Mouse (Mus musculus) lung, postnatal 0 days (tissue): Measurements from ENCODE around the gene Pirt. TPM values are rescaled to one million over a fixed set of nuclear protein-coding genes. Genes with fewer than 3 reads are reported as not detected.

Experiments used
- ATAC-seq: fragments of 200-750 bp; cut with Nextera tagmentation; 2 replicates; pipeline ENCODE4 v1.8.0; 2017; ENCODE audit warnings: moderate library complexity
- DNase-seq: peaks from one replicate; pipeline ENCODE4 v3.0.0-alpha.2; 2016; ENCODE audit warnings: low spot score
- H3K27ac ChIP-seq: fragments of 300-500 bp; sonication (generic); 2 replicates; pipeline ENCODE4 v1.5.1; 2014; ENCODE audit warnings: antibody characterized with exemption, mild to moderate bottlenecking, low read length, mixed read lengths
- H3K27me3 ChIP-seq: fragments of 300-500 bp; sonication (generic); replicated peaks from 2 replicates; pipeline ENCODE4 v1.6.1; 2014; ENCODE audit warnings: low read length, mixed read lengths; ENCODE audit not compliant: insufficient read depth
- H3K36me3 ChIP-seq: fragments of 300-500 bp; sonication (generic); 2 replicates; pipeline ENCODE4 v1.6.1; 2014; ENCODE audit warnings: low read length, mixed read lengths; ENCODE audit not compliant: insufficient read depth
- H3K4me1 ChIP-seq: fragments of 300-500 bp; sonication (generic); 2 replicates; pipeline ENCODE4 v1.6.1; 2014; ENCODE audit warnings: antibody characterized with exemption, low read depth, low read length, mixed read lengths; ENCODE audit not compliant: insufficient read depth
- H3K4me2 ChIP-seq: fragments of 300-500 bp; sonication (generic); replicated peaks from 2 replicates; pipeline ENCODE4 v1.6.1; 2014; ENCODE audit warnings: low read depth, mild to moderate bottlenecking, low read length, moderate library complexity, mixed read lengths
- H3K4me3 ChIP-seq: fragments of 300-500 bp; sonication (generic); 2 replicates; pipeline ENCODE4 v1.5.1; 2014; ENCODE audit warnings: low read depth, low read length
- H3K9ac ChIP-seq: fragments of 300-500 bp; sonication (generic); replicated peaks from 2 replicates; pipeline ENCODE4 v1.6.1; 2014; ENCODE audit warnings: low read depth, mild to moderate bottlenecking
- H3K9me3 ChIP-seq: fragments of 300-500 bp; sonication (generic); 2 replicates; pipeline ENCODE4 v1.6.1; 2016; ENCODE audit warnings: low read length, mixed read lengths
- CTCF ChIP-seq: IDR thresholded peaks from 2 replicates; pipeline ENCODE4 v1.5.1; 2016; ENCODE audit warnings: antibody characterized with exemption, mild to moderate bottlenecking
- EP300 ChIP-seq: IDR thresholded peaks from 2 replicates; pipeline ENCODE4 v1.6.1; 2016; ENCODE audit warnings: antibody characterized with exemption, mild to moderate bottlenecking, control low read depth
- WGBS: fragments of 180-500 bp; shearing (Covaris S2); extraction: QIAGEN DNeasy Blood & Tissue Kit; methylation state at CpG from one replicate; pipeline ENCODE4 v1.1.7; 2014; 5-methylcytosine and 5-hydroxymethylcytosine counted together
- polyA plus RNA-seq: library from polyadenylated mRNA; unstranded; fragments of >200 nt; fragmentation: Nextera tagmentation; extraction: Ambion mirVana; gene quantifications from 2 replicates; pipeline ENCODE4 v1.2.1, GENCODE M21; 2015

The Pirt gene
- polyA plus RNA-seq, 1 experiment from 2014 or later = 1.8 TPM

DNA sequence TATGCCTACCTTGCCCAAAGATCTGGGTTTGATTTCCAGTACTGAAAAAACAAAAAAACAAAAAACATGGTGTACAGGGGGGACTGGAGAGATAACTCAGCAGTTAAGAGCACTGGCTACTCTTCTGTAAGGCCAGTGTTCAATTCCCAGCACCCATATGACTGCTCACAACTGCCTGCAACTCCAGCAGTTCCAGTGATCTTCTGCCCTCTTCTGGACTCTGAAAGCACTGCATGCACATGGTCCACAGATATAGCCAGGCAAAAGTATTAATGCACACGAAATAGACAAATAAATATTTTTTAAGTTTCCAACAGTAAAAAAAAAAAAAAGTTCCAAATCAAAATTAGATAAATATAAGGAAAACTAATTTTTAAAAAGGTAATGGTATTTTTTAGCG is 13.0 kb upstream of the Pirt start:
- no peaks in the 10 kb centered on the region for H3K4me1 ChIP-seq
- H3K4me3 ChIP-seq = no peak overlapping the region
- ATAC-seq = no peak
- no peaks in the 10 kb centered on the region for H3K9me3 ChIP-seq
- H3K4me2 ChIP-seq = no peak overlapping the region
- H3K36me3 ChIP-seq = no peaks in the 10 kb centered on the region
- WGBS = 90% methylated on average over 2 of the region's 2 CpGs
- TF ChIP-seq EP300 (no peak), CTCF (peak; percentile 17; the same call in 1 of the 2 replicates)
- no peak for DNase-seq
- no peak overlapping the region for H3K27ac ChIP-seq
- no peak overlapping the region for H3K9ac ChIP-seq
- H3K27me3 ChIP-seq = no peaks in the 10 kb centered on the region

DNA sequence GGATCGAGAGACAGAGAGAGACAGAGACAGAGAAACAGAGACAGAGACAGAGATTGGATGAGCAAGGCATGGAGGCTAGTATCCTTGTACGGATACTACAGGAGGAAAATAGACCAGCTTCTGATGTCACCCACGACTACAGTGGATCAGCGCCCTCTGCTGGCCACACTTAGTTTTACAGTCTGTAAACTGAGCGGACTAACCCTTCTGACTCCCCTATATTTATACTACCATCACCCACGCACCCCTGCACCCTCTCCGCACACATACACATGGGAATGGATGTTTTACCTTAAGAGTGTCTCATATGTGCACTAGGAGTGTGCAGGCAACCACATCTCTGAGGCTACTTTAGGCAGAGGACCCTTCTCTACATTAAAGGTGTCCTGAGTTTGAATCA is 12.4 kb upstream of the Pirt start:
- Histone ChIP-seq H3K27me3 (no peaks in the 10 kb centered on the region), H3K4me3 (no peak overlapping the region), H3K4me2 (no peak overlapping the region), H3K9me3 (no peaks in the 10 kb centered on the region), H3K36me3 (no peaks in the 10 kb centered on the region), H3K9ac (no peak overlapping the region), H3K4me1 (no peaks in the 10 kb centered on the region), H3K27ac (no peak overlapping the region)
- ATAC-seq (no peak), DNase-seq (peak; percentile 73)
- WGBS = 15% methylated on average over 7 of the region's 7 CpGs
- TF ChIP-seq CTCF (peak; percentile 84), EP300 (no peak)

DNA sequence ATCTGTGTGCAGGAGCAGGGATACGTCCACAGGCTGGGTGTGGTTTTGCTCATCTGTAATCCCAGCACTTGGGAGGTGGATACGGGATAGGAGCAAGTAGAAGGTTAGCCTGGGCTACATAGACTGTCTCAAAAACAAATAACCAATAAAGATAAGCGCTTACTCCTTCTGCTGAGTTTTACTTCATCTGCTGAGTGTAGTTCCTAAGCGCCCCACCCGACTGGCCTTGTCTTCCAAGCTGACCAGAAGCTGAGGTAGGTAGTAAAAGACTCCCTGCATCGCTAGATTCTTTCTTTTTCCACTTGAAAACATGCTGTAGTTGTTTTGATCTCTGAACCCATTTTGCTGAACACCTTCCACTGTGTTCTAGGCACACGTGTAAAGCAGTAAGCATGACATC is 9.0 kb upstream of the Pirt start:
- WGBS = 88% methylated on average over 7 of the region's 7 CpGs
- Histone ChIP-seq H3K4me3 (no peak overlapping the region), H3K36me3 (no peaks in the 10 kb centered on the region), H3K9ac (no peak overlapping the region), H3K9me3 (no peaks in the 10 kb centered on the region), H3K4me2 (no peak overlapping the region), H3K27me3 (no peaks in the 10 kb centered on the region), H3K27ac (no peak overlapping the region), H3K4me1 (no peaks in the 10 kb centered on the region)
- no peak for DNase-seq
- no peak for ATAC-seq
- TF ChIP-seq EP300 (no peak), CTCF (no peak)

DNA sequence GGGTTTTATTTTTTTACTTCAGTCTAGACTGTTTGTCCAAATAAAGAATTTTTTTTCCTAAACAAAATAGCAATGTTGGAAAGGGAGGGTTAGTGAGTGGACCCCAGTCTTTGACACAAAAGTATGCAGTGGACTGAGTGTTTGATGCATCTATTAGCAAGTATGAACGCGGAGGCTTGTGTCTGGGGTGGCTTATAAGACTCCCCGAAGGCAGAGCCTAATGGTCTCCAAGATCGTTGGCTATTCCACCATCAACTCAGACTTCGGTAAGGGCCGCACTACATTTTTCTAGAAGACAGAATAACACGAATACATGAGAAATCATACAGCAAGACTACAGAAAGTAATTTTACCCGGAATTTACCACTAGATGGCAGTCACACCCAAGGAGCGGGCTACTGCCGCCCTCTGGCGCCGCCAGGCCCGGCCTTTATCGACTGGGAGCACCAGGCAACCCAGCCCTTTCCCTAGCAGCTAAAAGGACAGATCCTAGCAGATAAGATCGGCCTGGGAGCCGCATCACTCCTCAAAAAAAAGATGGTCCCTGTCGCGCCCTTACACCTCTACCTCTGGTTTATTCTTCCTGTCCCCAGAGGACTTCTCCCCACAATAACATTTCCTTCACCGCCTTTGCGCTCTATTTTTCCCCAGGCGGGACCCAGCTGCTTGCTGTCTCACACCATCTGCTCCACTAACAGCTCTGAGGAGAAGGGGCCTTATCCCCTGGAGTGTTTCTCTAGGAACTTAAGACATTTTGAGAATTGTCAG is 6.0 kb upstream of the Pirt start:
- Histone ChIP-seq H3K4me2 (peak overlapping the region; percentile 23; the same call in 1 of the 2 replicates), H3K9ac (no peak overlapping the region), H3K4me3 (no peak overlapping the region), H3K4me1 (no peaks in the 10 kb centered on the region), H3K27me3 (no peaks in the 10 kb centered on the region), H3K27ac (no peak overlapping the region), H3K9me3 (no peaks in the 10 kb centered on the region), H3K36me3 (no peaks in the 10 kb centered on the region)
- no peak for TF ChIP-seq EP300
- TF ChIP-seq CTCF = peak; percentile 90
- DNase-seq (peak; percentile 87), ATAC-seq (peak; percentile 81)
- 12% methylated on average over 21 of the region's 21 CpGs for WGBS

DNA sequence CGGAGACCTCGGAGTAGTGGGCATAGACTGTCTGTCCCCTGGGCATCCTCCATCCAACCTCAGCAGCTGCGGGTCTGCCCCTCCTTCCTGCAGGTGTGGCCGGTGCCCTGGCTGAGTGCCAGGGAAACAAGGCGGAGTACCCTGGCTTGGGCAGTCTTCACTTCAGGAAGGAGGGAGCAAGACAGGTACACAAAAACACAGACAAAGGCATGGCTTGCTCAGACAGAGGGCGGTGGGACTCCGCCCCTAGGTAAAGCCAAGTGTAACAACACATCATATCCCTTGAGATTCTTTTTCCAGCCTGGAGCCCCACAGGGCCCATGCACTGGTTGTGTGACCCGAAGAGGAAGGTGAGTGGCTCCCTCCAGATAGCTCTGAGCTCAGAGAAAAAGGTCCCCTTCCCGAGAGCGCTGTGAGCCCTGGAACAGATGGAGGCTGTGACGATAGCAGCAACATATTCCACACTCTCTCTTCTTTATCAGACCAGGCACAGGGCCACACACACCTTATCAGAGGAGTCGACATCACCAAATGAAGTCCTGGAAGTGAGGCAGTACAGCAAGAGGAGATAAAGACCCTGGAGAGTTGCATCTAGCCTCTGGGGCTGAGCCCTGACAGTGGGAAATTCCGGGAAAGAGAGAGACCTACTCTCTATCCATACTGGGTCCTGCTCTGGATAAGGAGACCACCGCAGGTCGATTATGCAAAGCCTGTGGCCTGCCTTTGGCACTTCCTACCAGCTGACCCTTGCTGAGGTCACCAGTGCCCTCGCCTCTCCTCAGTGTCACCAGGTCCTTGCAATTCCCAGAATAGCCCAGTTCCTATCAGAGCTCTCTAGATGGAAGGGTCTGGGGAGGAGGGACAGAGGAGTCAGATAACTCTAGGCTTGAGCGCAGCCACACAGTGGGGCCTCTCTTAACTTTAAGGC is 1.0 kb downstream of the Pirt start:
- Histone ChIP-seq H3K9ac (no peak overlapping the region), H3K4me2 (no peak overlapping the region), H3K9me3 (no peaks in the 10 kb centered on the region), H3K27ac (no peak overlapping the region), H3K36me3 (no peaks in the 10 kb centered on the region), H3K4me3 (no peak overlapping the region), H3K27me3 (no peaks in the 10 kb centered on the region), H3K4me1 (no peaks in the 10 kb centered on the region)
- DNase-seq (peak; percentile 31), ATAC-seq (peak; percentile 23; the same call in 1 of the 2 replicates)
- TF ChIP-seq CTCF (no peak), EP300 (no peak)
- 39% methylated on average over 15 of the region's 17 CpGs for WGBS

DNA sequence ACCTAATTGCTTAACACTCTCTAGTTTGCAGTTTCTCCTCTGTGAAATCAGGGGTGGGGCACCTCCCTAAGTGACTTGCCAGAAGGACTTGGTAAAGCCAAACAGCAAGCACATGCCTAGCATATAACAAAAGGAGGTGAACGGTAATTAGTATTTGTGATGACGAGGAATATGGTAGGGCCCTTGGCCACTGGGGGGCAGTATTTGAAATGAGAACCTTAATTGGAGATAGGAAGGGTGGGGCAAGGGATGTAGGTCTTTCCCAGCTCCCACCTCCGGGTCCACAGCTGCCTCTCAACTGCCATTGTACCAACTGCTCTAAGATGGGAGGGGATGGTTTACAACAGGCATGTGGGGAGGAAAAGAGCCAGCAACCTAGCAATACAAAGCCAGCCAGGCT is 2.5 kb downstream of the Pirt start:
- Histone ChIP-seq H3K27ac (no peak overlapping the region), H3K4me2 (no peak overlapping the region), H3K4me3 (no peak overlapping the region), H3K4me1 (no peaks in the 10 kb centered on the region), H3K27me3 (no peaks in the 10 kb centered on the region), H3K9me3 (no peaks in the 10 kb centered on the region), H3K9ac (no peak overlapping the region), H3K36me3 (no peaks in the 10 kb centered on the region)
- peak; percentile 65 for DNase-seq
- WGBS = 33% methylated on average over 3 of the region's 3 CpGs
- peak; percentile 74 for TF ChIP-seq CTCF
- TF ChIP-seq EP300 = no peak
- no peak; the same call in none of the 2 replicates for ATAC-seq
